Mouse (Mus musculus) midbrain, embryonic 12.5 days (tissue): ENCODE results near the gene Fam8a1. TPM values are rescaled to one million over a fixed set of nuclear protein-coding genes. Genes with fewer than 3 reads are reported as not detected.

Source experiments
- ATAC-seq: fragments of 200-750 bp; cut with Nextera tagmentation; 2 replicates; pipeline ENCODE4 v1.8.0; 2017; ENCODE audit warnings: low read depth, moderate TSS enrichment, moderate library complexity; ENCODE audit not compliant: low FRiP score
- H3K27ac ChIP-seq: fragments of 300-500 bp; sonication (generic); replicated peaks from 2 replicates; pipeline ENCODE4 v1.5.1; 2016; ENCODE audit warnings: mild to moderate bottlenecking
- H3K27me3 ChIP-seq: fragments of 300-500 bp; sonication (generic); 2 replicates; pipeline ENCODE4 v1.6.1; 2016; ENCODE audit warnings: mild to moderate bottlenecking
- H3K36me3 ChIP-seq: fragments of 300-500 bp; sonication (generic); 2 replicates; pipeline ENCODE4 v1.6.1; 2016
- H3K4me1 ChIP-seq: fragments of 300-500 bp; sonication (generic); 2 replicates; pipeline ENCODE4 v1.6.1; 2016
- H3K4me2 ChIP-seq: fragments of 300-500 bp; sonication (generic); replicated peaks from 2 replicates; pipeline ENCODE4 v1.6.1; 2016; ENCODE audit warnings: mild to moderate bottlenecking, moderate library complexity
- H3K4me3 ChIP-seq: fragments of 300-500 bp; sonication (generic); 2 replicates; pipeline ENCODE4 v1.5.1; 2016; ENCODE audit warnings: mild to moderate bottlenecking
- H3K9ac ChIP-seq: fragments of 300-500 bp; sonication (generic); replicated peaks from 2 replicates; pipeline ENCODE4 v1.6.1; 2016; ENCODE audit warnings: mild to moderate bottlenecking, moderate library complexity
- H3K9me3 ChIP-seq: fragments of 300-500 bp; sonication (generic); 2 replicates; pipeline ENCODE4 v1.6.1; 2016; ENCODE audit warnings: mild to moderate bottlenecking
- WGBS: fragments of 180-500 bp; shearing (Covaris S2); methylation state at CpG from one replicate; pipeline ENCODE4 v1.1.7; 2016; 5-methylcytosine and 5-hydroxymethylcytosine counted together
- polyA plus RNA-seq: library from polyadenylated mRNA; unstranded; fragments of >200 nt; fragmentation: Nextera tagmentation; extraction: Ambion mirVana; gene quantifications from 2 replicates; pipeline ENCODE4 v1.2.1, GENCODE M21; 2016

Fam8a1 gene
- 19.9 and 25.1 TPM in 2 replicates for polyA plus RNA-seq

GRCm38 (mm10) chr13:46669048-46669619, at the start of gene Fam8a1:
Gene Fam8a1, plus strand, starts transcription at chr13:46669522.
- Histone ChIP-seq H3K4me1 (peaks cover 15% of the 10 kb centered on the region), H3K27ac (peak within 1 kb of the TSS; percentile 87), H3K9me3 (no peaks in the 10 kb centered on the region), H3K27me3 (no peaks in the 10 kb centered on the region), H3K4me2 (peak within 1 kb of the TSS; percentile 89), H3K36me3 (peaks cover 19% of the 10 kb centered on the region), H3K4me3 (peak within 1 kb of the TSS; percentile 99), H3K9ac (peak within 1 kb of the TSS; percentile 93)
- ATAC-seq: peak; percentile 95
- WGBS: under 1% methylated on average over 45 of the region's 46 CpGs

GRCm38 (mm10) chr13:46619633-46620032, 49.7 kb upstream of the Fam8a1 start:
- Histone ChIP-seq H3K4me2 (peak overlapping the region; percentile 22; the same call in 1 of the 2 replicates), H3K27ac (no peak overlapping the region), H3K9ac (no peak overlapping the region), H3K36me3 (no peaks in the 10 kb centered on the region), H3K4me3 (no peak overlapping the region), H3K27me3 (no peaks in the 10 kb centered on the region), H3K9me3 (no peaks in the 10 kb centered on the region), H3K4me1 (peaks cover 10% of the 10 kb centered on the region; the same call in 1 of the 2 replicates)
- peak; percentile 30; the same call in 1 of the 2 replicates for ATAC-seq
- 52% methylated on average over 11 of the region's 11 CpGs for WGBS

GRCm38 (mm10) chr13:46620964-46621757, 48.2 kb upstream of the Fam8a1 start:
- 77% methylated on average over 7 of the region's 7 CpGs for WGBS
- Histone ChIP-seq H3K4me2 (no peak overlapping the region), H3K9ac (no peak overlapping the region), H3K4me3 (no peak overlapping the region), H3K4me1 (peaks cover 10% of the 10 kb centered on the region; the same call in 1 of the 2 replicates), H3K27me3 (no peaks in the 10 kb centered on the region), H3K36me3 (no peaks in the 10 kb centered on the region), H3K27ac (no peak overlapping the region), H3K9me3 (no peaks in the 10 kb centered on the region)
- no peak for ATAC-seq

GRCm38 (mm10) chr13:46626608-46627007, 42.7 kb upstream of the Fam8a1 start:
- 94% methylated on average over 9 of the region's 9 CpGs for WGBS
- Histone ChIP-seq H3K4me3 (no peak overlapping the region), H3K4me1 (no peaks in the 10 kb centered on the region; the same call in 1 of the 2 replicates), H3K9ac (no peak overlapping the region), H3K9me3 (no peaks in the 10 kb centered on the region), H3K27ac (no peak overlapping the region), H3K4me2 (no peak overlapping the region), H3K27me3 (no peaks in the 10 kb centered on the region), H3K36me3 (no peaks in the 10 kb centered on the region)
- ATAC-seq: no peak

GRCm38 (mm10) chr13:46627841-46628240, 41.5 kb upstream of the Fam8a1 start:
- ATAC-seq: no peak
- Histone ChIP-seq H3K36me3 (no peaks in the 10 kb centered on the region), H3K4me3 (no peak overlapping the region), H3K27me3 (no peaks in the 10 kb centered on the region), H3K27ac (no peak overlapping the region), H3K9me3 (no peaks in the 10 kb centered on the region), H3K9ac (no peak overlapping the region), H3K4me1 (peaks cover 3% of the 10 kb centered on the region; the same call in 1 of the 2 replicates), H3K4me2 (no peak overlapping the region)
- 92% methylated on average over 10 of the region's 10 CpGs for WGBS

- 84% methylated on average over 6 of the region's 6 CpGs for WGBS
- H3K4me1 ChIP-seq: peaks cover 17% of the 10 kb centered on the region
- ATAC-seq: no peak
Observed at GRCm38 (mm10) chr13:46629391-46629790, 39.9 kb upstream of the Fam8a1 start.

GRCm38 (mm10) chr13:46632796-46633195, 36.5 kb upstream of the Fam8a1 start:
- Histone ChIP-seq H3K9ac (no peak overlapping the region), H3K9me3 (no peaks in the 10 kb centered on the region), H3K4me1 (peaks cover 23% of the 10 kb centered on the region), H3K36me3 (0 out of 2 replicates have a peak, but pooled peaks cover 3% of the 10 kb centered on the region), H3K4me3 (no peak overlapping the region), H3K27me3 (no peaks in the 10 kb centered on the region), H3K4me2 (no peak overlapping the region), H3K27ac (peak overlapping the region; percentile 86; the same call in 1 of the 2 replicates)
- no peak for ATAC-seq
- 58% methylated on average over 4 of the region's 4 CpGs for WGBS

More at GRCm38 (mm10) chr13:46629391-46629790, 39.9 kb upstream of the Fam8a1 start:
- Histone ChIP-seq H3K27ac (no peak overlapping the region), H3K4me2 (no peak overlapping the region), H3K36me3 (no peaks in the 10 kb centered on the region), H3K4me3 (no peak overlapping the region), H3K9me3 (no peaks in the 10 kb centered on the region), H3K9ac (no peak overlapping the region), H3K27me3 (no peaks in the 10 kb centered on the region)

- peak overlapping the region; percentile 86 for H3K27ac ChIP-seq
- 0 out of 2 replicates have a peak, but pooled peaks cover 3% of the 10 kb centered on the region for H3K36me3 ChIP-seq
- peak; percentile 89 for ATAC-seq
- H3K9me3 ChIP-seq: no peaks in the 10 kb centered on the region
- peak overlapping the region; percentile 27 for H3K4me3 ChIP-seq
- peak overlapping the region; percentile 48 for H3K4me2 ChIP-seq
- 15% methylated on average over 18 of the region's 18 CpGs for WGBS
- H3K9ac ChIP-seq: peak overlapping the region; percentile 29
- peaks cover 23% of the 10 kb centered on the region for H3K4me1 ChIP-seq
- H3K27me3 ChIP-seq: no peaks in the 10 kb centered on the region
Observed at GRCm38 (mm10) chr13:46633320-46634132, 35.8 kb upstream of the Fam8a1 start.

- 15% methylated on average over 6 of the region's 6 CpGs for WGBS
Observed at GRCm38 (mm10) chr13:46634133-46634488, 35.2 kb upstream of the Fam8a1 start.

GRCm38 (mm10) chr13:46640608-46641468, 28.5 kb upstream of the Fam8a1 start:
- no peak for ATAC-seq
- H3K4me1 ChIP-seq: no peaks in the 10 kb centered on the region
- 91% methylated on average over 10 of the region's 10 CpGs for WGBS

More at GRCm38 (mm10) chr13:46634133-46634488, 35.2 kb upstream of the Fam8a1 start:
- H3K9ac ChIP-seq: peak overlapping the region; percentile 29; the same call in 1 of the 2 replicates
- 0 out of 2 replicates have a peak, but pooled peaks cover 3% of the 10 kb centered on the region for H3K36me3 ChIP-seq
- no peaks in the 10 kb centered on the region for H3K27me3 ChIP-seq
- ATAC-seq: peak; percentile 87
- peak overlapping the region; percentile 48 for H3K4me2 ChIP-seq
- H3K27ac ChIP-seq: peak overlapping the region; percentile 86
- H3K9me3 ChIP-seq: no peaks in the 10 kb centered on the region
- peak overlapping the region; percentile 27 for H3K4me3 ChIP-seq
- H3K4me1 ChIP-seq: peaks cover 23% of the 10 kb centered on the region

GRCm38 (mm10) chr13:46642318-46642717, 27.0 kb upstream of the Fam8a1 start:
- H3K4me3 ChIP-seq: no peak overlapping the region
- no peak overlapping the region for H3K9ac ChIP-seq
- H3K9me3 ChIP-seq: peaks cover 8% of the 10 kb centered on the region; the same call in 1 of the 2 replicates
- 0 out of 2 replicates have a peak, but pooled peaks cover 5% of the 10 kb centered on the region for H3K36me3 ChIP-seq
- H3K27ac ChIP-seq: no peak overlapping the region
- ATAC-seq: no peak
- no peak overlapping the region for H3K4me2 ChIP-seq
- H3K27me3 ChIP-seq: no peaks in the 10 kb centered on the region
- H3K4me1 ChIP-seq: no peaks in the 10 kb centered on the region
- WGBS: 86% methylated on average over 4 of the region's 4 CpGs

More at GRCm38 (mm10) chr13:46640608-46641468, 28.5 kb upstream of the Fam8a1 start:
- H3K27me3 ChIP-seq: no peaks in the 10 kb centered on the region
- 0 out of 2 replicates have a peak, but pooled peaks cover 8% of the 10 kb centered on the region for H3K36me3 ChIP-seq
- no peak overlapping the region for H3K4me3 ChIP-seq
- H3K4me2 ChIP-seq: no peak overlapping the region
- H3K9ac ChIP-seq: no peak overlapping the region
- peaks cover 8% of the 10 kb centered on the region; the same call in 1 of the 2 replicates for H3K9me3 ChIP-seq
- no peak overlapping the region for H3K27ac ChIP-seq
